Mouse (Mus musculus) C2C12 (cell line): Measurements from ENCODE around the gene Arhgef10l. TPM values are rescaled to one million over a fixed set of nuclear protein-coding genes. Genes with fewer than 3 reads are reported as not detected.

ENCODE experiments used
- H3K27me3 ChIP-seq: one replicate; pipeline ENCODE4 v1.6.1; 2011; ENCODE audit not compliant: control insufficient read depth, insufficient read depth, insufficient read length
- H3K36me3 ChIP-seq: one replicate; pipeline ENCODE4 v1.6.1; 2011; ENCODE audit not compliant: control insufficient read depth, insufficient read depth
- H3K4me3 ChIP-seq: one replicate; pipeline ENCODE4 v1.5.1; 2011; ENCODE audit warnings: mild to moderate bottlenecking, control low read depth; ENCODE audit not compliant: poor library complexity, insufficient read depth, severe bottlenecking
- H3K79me2 ChIP-seq: one replicate; pipeline ENCODE4 v1.6.1; 2011; ENCODE audit not compliant: control insufficient read depth, insufficient read depth
- H3K79me3 ChIP-seq: one replicate; pipeline ENCODE4 v1.6.1; 2011; ENCODE audit warnings: low read depth, control low read depth
- H3ac ChIP-seq: one replicate; pipeline ENCODE3; 2011; ENCODE audit warnings: low read depth; ENCODE audit not compliant: control insufficient read depth, insufficient read length
- CEBPB ChIP-seq: IDR thresholded peaks from one replicate; pipeline ENCODE4 v1.6.1; 2011; ENCODE audit warnings: low read depth, mild to moderate bottlenecking, control low read depth, moderate library complexity
- CTCF ChIP-seq: IDR thresholded peaks from one replicate; pipeline ENCODE4 v1.5.1; 2011; ENCODE audit not compliant: control insufficient read depth, insufficient read depth, insufficient read length
- FOSL1 ChIP-seq: IDR thresholded peaks from one replicate; pipeline ENCODE4 v1.8.0; 2011; ENCODE audit warnings: mild to moderate bottlenecking, low read length; ENCODE audit not compliant: poor library complexity, insufficient read depth, severe bottlenecking
- MAX ChIP-seq: IDR thresholded peaks from one replicate; pipeline ENCODE4 v1.6.1; 2011; ENCODE audit warnings: mild to moderate bottlenecking, control low read depth
- MYOD1 ChIP-seq: IDR thresholded peaks from one replicate; pipeline ENCODE4 v1.6.1; 2011; ENCODE audit warnings: low read depth; ENCODE audit not compliant: control insufficient read depth, insufficient read length
- MYOG ChIP-seq: IDR thresholded peaks from one replicate; pipeline ENCODE4 v1.6.1; 2011; ENCODE audit not compliant: control insufficient read depth, insufficient read length; ENCODE audit errors: extremely low read depth
- USF1 ChIP-seq: IDR thresholded peaks from one replicate; pipeline ENCODE4 v1.6.1; 2011; ENCODE audit warnings: low read depth, mild to moderate bottlenecking, control low read depth, moderate library complexity
- polyA plus RNA-seq: library from polyadenylated mRNA; unstranded; fragments of >200 nt; fragmentation: generic; extraction: Trizol; gene quantifications from one replicate; pipeline ENCODE4 v1.2.1, GENCODE M21; 2012; ENCODE audit warnings: missing spikeins

Arhgef10l gene
- polyA plus RNA-seq, 1 experiment = 27.8 TPM

DNA sequence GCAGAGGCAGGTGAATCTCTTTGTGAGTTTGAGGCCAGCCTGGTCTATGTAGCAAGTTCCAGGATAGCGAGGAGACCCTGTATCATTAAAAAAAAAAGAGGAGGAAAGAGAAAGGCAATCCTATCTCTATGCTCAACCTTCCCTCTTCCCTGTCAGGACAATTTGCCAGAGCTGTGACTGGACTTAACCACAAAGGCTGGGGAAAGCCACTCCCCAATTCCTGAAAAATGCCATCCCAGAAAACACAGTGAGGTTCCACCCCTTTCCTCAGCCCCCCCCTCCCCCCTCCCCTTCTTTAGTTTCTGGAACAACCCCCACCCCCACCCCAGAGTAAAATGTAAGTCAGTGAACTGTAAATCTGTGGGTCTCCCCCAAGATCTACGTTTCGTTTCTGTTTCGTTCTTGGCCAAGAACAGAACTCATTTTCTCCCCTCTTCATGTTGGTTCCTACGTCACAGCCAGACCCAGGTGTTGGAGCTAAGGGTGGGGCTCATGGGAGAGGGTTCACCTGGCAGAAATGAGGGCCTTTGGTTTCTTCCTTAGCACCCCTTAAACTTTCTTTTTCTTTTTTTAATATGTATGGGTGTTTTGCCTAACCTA lies 23.1 kb upstream of the Arhgef10l start:
- Histone ChIP-seq H3K36me3 (no peaks in the 10 kb centered on the region), H3K79me2 (no peaks in the 10 kb centered on the region), H3K4me3 (no peak overlapping the region), H3K79me3 (no peaks in the 10 kb centered on the region), H3K27me3 (no peaks in the 10 kb centered on the region), H3ac (peak overlapping the region; percentile 32)
- no peak for TF ChIP-seq USF1
- no peak for TF ChIP-seq MAX
- TF ChIP-seq MYOG = no peak
- no peak for TF ChIP-seq MYOD1

DNA sequence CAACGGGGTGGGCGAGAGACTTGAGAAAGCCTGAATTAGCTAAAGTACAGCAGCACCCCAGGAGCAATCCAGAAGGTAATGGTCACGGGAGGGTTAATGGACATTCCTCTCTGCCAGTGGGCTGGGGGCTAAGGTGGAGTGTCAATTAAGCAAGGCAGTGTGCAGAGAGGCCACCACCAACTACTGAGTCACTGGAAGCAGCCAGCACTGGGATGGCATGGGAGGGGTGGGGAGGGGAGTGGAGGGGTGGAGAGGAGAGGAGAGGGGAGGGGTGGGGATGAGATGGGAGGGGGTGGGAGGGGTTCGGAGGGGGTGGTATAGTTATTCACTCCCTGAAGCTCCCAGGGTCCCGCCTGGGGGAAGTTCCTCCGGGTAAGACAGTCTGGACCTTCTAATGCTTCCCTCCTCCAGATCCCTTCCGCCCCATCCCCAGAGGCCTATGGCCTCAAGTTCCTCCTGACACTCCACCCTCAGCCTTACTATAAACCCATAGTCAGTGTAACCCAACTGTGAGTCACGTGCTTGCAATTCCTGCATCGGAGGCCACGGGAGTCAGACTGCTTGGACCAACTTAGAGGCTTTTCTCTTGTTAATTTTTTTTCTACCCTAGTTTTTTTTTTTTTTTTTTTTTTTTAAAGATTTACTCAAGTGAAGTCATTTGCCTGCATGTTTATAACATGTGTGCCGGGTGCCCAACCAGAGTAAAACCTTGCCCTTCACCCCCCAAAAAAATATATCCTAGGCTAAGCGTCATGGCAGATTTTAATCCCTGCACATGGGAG lies 22.4 kb upstream of the Arhgef10l start:
- peak overlapping the region; percentile 32 for H3ac ChIP-seq
- H3K79me2 ChIP-seq = no peaks in the 10 kb centered on the region
- H3K4me3 ChIP-seq = no peak overlapping the region
- H3K36me3 ChIP-seq = no peaks in the 10 kb centered on the region
- H3K27me3 ChIP-seq = no peaks in the 10 kb centered on the region
- H3K79me3 ChIP-seq = no peaks in the 10 kb centered on the region
- TF ChIP-seq MYOG (no peak), USF1 (peak; percentile 96), MAX (peak; percentile 90), CEBPB (no peak), CTCF (no peak)

DNA sequence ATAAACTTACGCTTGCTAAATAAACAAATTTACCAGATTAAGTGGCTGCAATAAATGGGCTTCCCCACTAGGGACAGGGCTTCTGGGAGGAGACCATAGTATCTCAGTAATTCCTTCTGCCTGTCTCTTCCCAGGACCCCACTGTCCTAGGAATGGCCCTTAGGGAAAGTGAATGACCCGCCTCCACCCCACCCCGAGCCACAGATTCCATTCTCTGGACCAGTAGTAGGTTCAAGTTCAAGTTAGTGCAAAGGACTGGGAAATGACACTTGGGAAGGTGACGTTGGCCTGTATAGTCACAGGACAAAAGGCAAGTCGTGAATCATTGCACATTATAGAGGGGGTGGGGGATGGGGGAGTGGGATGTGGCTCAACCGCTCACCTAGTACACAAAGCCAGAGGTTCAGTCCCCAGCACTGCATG lies 19.1 kb upstream of the Arhgef10l start:
- no peak for TF ChIP-seq FOSL1
- TF ChIP-seq USF1 = no peak
- Histone ChIP-seq H3K79me2 (no peaks in the 10 kb centered on the region), H3ac (no peak overlapping the region), H3K4me3 (no peak overlapping the region), H3K36me3 (no peaks in the 10 kb centered on the region), H3K79me3 (no peaks in the 10 kb centered on the region), H3K27me3 (no peaks in the 10 kb centered on the region)

DNA sequence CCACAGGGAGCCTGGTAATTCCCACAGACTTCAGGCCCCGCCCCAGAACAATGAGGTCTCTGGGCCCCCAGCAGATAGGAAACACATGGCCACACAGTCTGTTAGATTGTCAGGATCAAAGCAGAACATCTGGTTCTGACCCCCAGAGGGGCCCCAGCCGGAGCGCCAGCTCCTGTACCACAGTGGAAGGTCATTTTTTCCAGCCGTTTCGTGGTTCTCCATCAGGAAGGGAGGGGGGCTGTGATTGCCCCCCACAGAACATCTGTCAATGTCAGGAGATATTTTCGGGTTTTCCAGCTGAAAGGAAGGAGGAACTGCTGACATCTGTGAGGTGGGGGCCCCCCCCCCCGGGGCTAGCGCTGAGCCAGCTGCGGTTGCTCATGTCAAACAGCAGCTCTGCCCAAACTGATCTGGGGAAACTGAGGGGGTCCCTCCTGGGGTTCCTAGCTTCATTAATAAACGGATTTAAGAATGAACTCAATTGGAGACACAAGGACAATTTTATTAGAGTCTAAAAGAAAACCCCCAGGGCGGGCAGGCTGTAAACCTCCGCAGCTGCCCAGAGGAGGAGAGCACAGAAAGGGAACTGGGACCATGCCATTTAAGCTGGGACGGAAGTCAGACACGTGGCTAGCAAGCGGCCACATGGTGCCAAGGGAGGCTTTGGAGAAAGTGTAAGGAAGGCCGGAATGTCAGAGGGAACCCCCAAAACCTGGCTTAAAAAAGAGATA lies 18.5 kb upstream of the Arhgef10l start:
- Histone ChIP-seq H3K27me3 (no peaks in the 10 kb centered on the region), H3K36me3 (no peaks in the 10 kb centered on the region), H3K79me2 (no peaks in the 10 kb centered on the region), H3K79me3 (no peaks in the 10 kb centered on the region), H3K4me3 (no peak overlapping the region), H3ac (no peak overlapping the region)
- no peak for TF ChIP-seq MYOD1
- no peak for TF ChIP-seq MAX
- TF ChIP-seq MYOG = no peak
- no peak for TF ChIP-seq CTCF
- TF ChIP-seq FOSL1 = no peak
- TF ChIP-seq USF1 = no peak
- TF ChIP-seq CEBPB = no peak

DNA sequence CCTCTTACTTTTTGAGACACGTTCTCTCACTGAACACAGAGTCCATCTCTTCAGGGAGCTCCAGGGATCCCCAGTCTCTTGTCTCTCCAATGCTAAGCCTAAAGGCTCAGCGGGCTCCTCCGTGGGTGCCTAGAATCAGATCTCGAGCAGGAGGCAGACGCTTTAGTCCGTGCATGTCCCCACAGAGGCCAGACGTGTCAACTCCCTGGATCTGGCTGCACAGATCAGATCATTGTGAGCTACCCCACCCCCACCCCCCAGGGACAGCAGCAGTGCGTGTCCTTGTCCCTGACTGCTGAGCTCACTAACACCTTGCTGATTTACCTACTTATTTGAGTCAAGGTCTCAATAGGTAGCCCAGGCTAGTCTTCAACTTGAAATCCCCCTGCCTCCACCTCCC lies 17.8 kb upstream of the Arhgef10l start:
- H3K79me2 ChIP-seq = no peaks in the 10 kb centered on the region
- no peak for TF ChIP-seq MAX
- no peak for TF ChIP-seq USF1

More for the DNA sequence above, 17.8 kb upstream of the Arhgef10l start:
- Histone ChIP-seq H3K27me3 (no peaks in the 10 kb centered on the region), H3K4me3 (no peak overlapping the region), H3K79me3 (no peaks in the 10 kb centered on the region), H3K36me3 (no peaks in the 10 kb centered on the region), H3ac (no peak overlapping the region)
